Mouse (Mus musculus): Measurements from ENCODE around the gene Mpig6b. TPM values are rescaled to one million over a fixed set of nuclear protein-coding genes. Genes with fewer than 3 reads are reported as not detected.

Gene Mpig6b
- polyA plus RNA-seq, 1 experiment from 2014 or later: 0.15 TPM

Other genes with a start within 250 kb of the Mpig6b start
- 40.6 and 43.2 TPM in 2 replicates for gene Stk19, start 229.2 kb downstream of the Mpig6b start, polyA plus RNA-seq (2015; fragmentation: Nextera tagmentation; extraction: Ambion mirVana)
- 73.1 and 73.2 TPM in 2 replicates for gene Dxo, start 229.2 kb downstream of the Mpig6b start, polyA plus RNA-seq (2015; fragmentation: Nextera tagmentation; extraction: Ambion mirVana)
- gene Skiv2l, start 216.0 kb downstream of the Mpig6b start, polyA plus RNA-seq (2015; fragmentation: Nextera tagmentation; extraction: Ambion mirVana): 62.1 and 62.4 TPM in 2 replicates
- gene Nelfe, start 215.8 kb downstream of the Mpig6b start, polyA plus RNA-seq (2015; fragmentation: Nextera tagmentation; extraction: Ambion mirVana): 79.8 and 86.5 TPM in 2 replicates
- 0.51 and 1.4 TPM in 2 replicates for gene Cfb, start 203.7 kb downstream of the Mpig6b start, polyA plus RNA-seq (2015; fragmentation: Nextera tagmentation; extraction: Ambion mirVana)
- 12.4 and 13.1 TPM in 2 replicates for gene Zbtb12, start 186.7 kb downstream of the Mpig6b start, polyA plus RNA-seq (2015; fragmentation: Nextera tagmentation; extraction: Ambion mirVana)
- 0.16 TPM in 1 of 2 replicates, not detected in the other for gene Gm20547, start 184.1 kb downstream of the Mpig6b start, polyA plus RNA-seq (2015; fragmentation: Nextera tagmentation; extraction: Ambion mirVana)
- 1.6 and 2.4 TPM in 2 replicates for gene C2, start 167.9 kb downstream of the Mpig6b start, polyA plus RNA-seq (2015; fragmentation: Nextera tagmentation; extraction: Ambion mirVana)
- 99.8 and 102 TPM in 2 replicates for gene Ehmt2, start 167.7 kb downstream of the Mpig6b start, polyA plus RNA-seq (2015; fragmentation: Nextera tagmentation; extraction: Ambion mirVana)
- gene Slc44a4, start 151.7 kb downstream of the Mpig6b start, polyA plus RNA-seq (2015; fragmentation: Nextera tagmentation; extraction: Ambion mirVana): 0.09 TPM in 1 of 2 replicates, not detected in the other
- 38.6 and 42.3 TPM in 2 replicates for gene Neu1, start 134.9 kb downstream of the Mpig6b start, polyA plus RNA-seq (2015; fragmentation: Nextera tagmentation; extraction: Ambion mirVana)
- gene Hspa1b, start 106.9 kb downstream of the Mpig6b start, polyA plus RNA-seq (2015; fragmentation: Nextera tagmentation; extraction: Ambion mirVana): 0.24 TPM in 1 of 2 replicates, not detected in the other
- not detected in 2 replicates for gene Gm20481, start 96.3 kb downstream of the Mpig6b start, polyA plus RNA-seq (2015; fragmentation: Nextera tagmentation; extraction: Ambion mirVana)
- gene Hspa1a, start 94.0 kb downstream of the Mpig6b start, polyA plus RNA-seq (2015; fragmentation: Nextera tagmentation; extraction: Ambion mirVana): 13.4 and 19.3 TPM in 2 replicates
- 2.0 and 2.4 TPM in 2 replicates for gene Hspa1l, start 93.5 kb downstream of the Mpig6b start, polyA plus RNA-seq (2015; fragmentation: Nextera tagmentation; extraction: Ambion mirVana)
- 97.2 and 107 TPM in 2 replicates for gene Lsm2, start 84.3 kb downstream of the Mpig6b start, polyA plus RNA-seq (2015; fragmentation: Nextera tagmentation; extraction: Ambion mirVana)
- 54.8 and 56.5 TPM in 2 replicates for gene Vars, start 65.2 kb downstream of the Mpig6b start, polyA plus RNA-seq (2015; fragmentation: Nextera tagmentation; extraction: Ambion mirVana)
- gene Vwa7, start 49.6 kb downstream of the Mpig6b start, polyA plus RNA-seq (2015; fragmentation: Nextera tagmentation; extraction: Ambion mirVana): 0.16 and 0.26 TPM in 2 replicates
- 0.71 and 1.1 TPM in 2 replicates for gene Sapcd1, start 38.2 kb downstream of the Mpig6b start, polyA plus RNA-seq (2015; fragmentation: Nextera tagmentation; extraction: Ambion mirVana)
- gene Msh5, start 19.4 kb downstream of the Mpig6b start, polyA plus RNA-seq (2015; fragmentation: Nextera tagmentation; extraction: Ambion mirVana): 1.9 and 2.4 TPM in 2 replicates
- 51.2 and 54.7 TPM in 2 replicates for gene Clic1, start 16.2 kb downstream of the Mpig6b start, polyA plus RNA-seq (2015; fragmentation: Nextera tagmentation; extraction: Ambion mirVana)
- 312 and 341 TPM in 2 replicates for gene Ddah2, start 7.1 kb downstream of the Mpig6b start, polyA plus RNA-seq (2015; fragmentation: Nextera tagmentation; extraction: Ambion mirVana)
- 0.30 TPM in 1 of 2 replicates, not detected in the other for gene Ly6g6c, start 796 bp downstream of the Mpig6b start, polyA plus RNA-seq (2015; fragmentation: Nextera tagmentation; extraction: Ambion mirVana)
- 0.26 and 0.31 TPM in 2 replicates for gene Ly6g6e, start 10.7 kb upstream of the Mpig6b start, polyA plus RNA-seq (2015; fragmentation: Nextera tagmentation; extraction: Ambion mirVana)
- 0.57 and 1.5 TPM in 2 replicates for gene Ly6g6d, start 11.9 kb upstream of the Mpig6b start, polyA plus RNA-seq (2015; fragmentation: Nextera tagmentation; extraction: Ambion mirVana)
- not detected in 2 replicates for gene Ly6g6f, start 19.4 kb upstream of the Mpig6b start, polyA plus RNA-seq (2015; fragmentation: Nextera tagmentation; extraction: Ambion mirVana)
- gene Abhd16a, start 23.1 kb upstream of the Mpig6b start, polyA plus RNA-seq (2015; fragmentation: Nextera tagmentation; extraction: Ambion mirVana): 105 and 107 TPM in 2 replicates
- not detected in 2 replicates for gene Ly6g5c, start 42.1 kb upstream of the Mpig6b start, polyA plus RNA-seq (2015; fragmentation: Nextera tagmentation; extraction: Ambion mirVana)
- gene Ly6g5b, start 49.2 kb upstream of the Mpig6b start, polyA plus RNA-seq (2015; fragmentation: Nextera tagmentation; extraction: Ambion mirVana): 1.5 TPM in 2 replicates
- 24.3 and 26.4 TPM in 2 replicates for gene Gpank1, start 55.3 kb upstream of the Mpig6b start, polyA plus RNA-seq (2015; fragmentation: Nextera tagmentation; extraction: Ambion mirVana)
- gene Csnk2b, start 55.9 kb upstream of the Mpig6b start, polyA plus RNA-seq (2015; fragmentation: Nextera tagmentation; extraction: Ambion mirVana): 315 and 331 TPM in 2 replicates
- gene D17H6S53E, start 60.2 kb upstream of the Mpig6b start, polyA plus RNA-seq (2015; fragmentation: Nextera tagmentation; extraction: Ambion mirVana): 7.8 and 8.7 TPM in 2 replicates
- gene Apom, start 65.9 kb upstream of the Mpig6b start, polyA plus RNA-seq (2015; fragmentation: Nextera tagmentation; extraction: Ambion mirVana): 0.24 and 0.29 TPM in 2 replicates
- 70.5 and 75.7 TPM in 2 replicates for gene Bag6, start 69.0 kb upstream of the Mpig6b start, polyA plus RNA-seq (2015; fragmentation: Nextera tagmentation; extraction: Ambion mirVana)
- 148 and 167 TPM in 2 replicates for gene Prrc2a, start 98.7 kb upstream of the Mpig6b start, polyA plus RNA-seq (2015; fragmentation: Nextera tagmentation; extraction: Ambion mirVana)
- 6.2 and 6.9 TPM in 2 replicates for gene Aif1, start 109.9 kb upstream of the Mpig6b start, polyA plus RNA-seq (2015; fragmentation: Nextera tagmentation; extraction: Ambion mirVana)
- gene Lst1, start 122.3 kb upstream of the Mpig6b start, polyA plus RNA-seq (2015; fragmentation: Nextera tagmentation; extraction: Ambion mirVana): 4.7 and 5.9 TPM in 2 replicates
- gene Ltb, start 128.3 kb upstream of the Mpig6b start, polyA plus RNA-seq (2015; fragmentation: Nextera tagmentation; extraction: Ambion mirVana): 0.48 and 0.62 TPM in 2 replicates
- not detected in 2 replicates for gene Tnf, start 135.8 kb upstream of the Mpig6b start, polyA plus RNA-seq (2015; fragmentation: Nextera tagmentation; extraction: Ambion mirVana)
- 0.45 and 1.1 TPM in 2 replicates for gene Lta, start 139.2 kb upstream of the Mpig6b start, polyA plus RNA-seq (2015; fragmentation: Nextera tagmentation; extraction: Ambion mirVana)
- gene Gm16181, start 154.7 kb upstream of the Mpig6b start, polyA plus RNA-seq (2015; fragmentation: Nextera tagmentation; extraction: Ambion mirVana): 0.38 and 0.57 TPM in 2 replicates
- 111 and 139 TPM in 2 replicates for gene Atp6v1g2, start 167.5 kb upstream of the Mpig6b start, polyA plus RNA-seq (2015; fragmentation: Nextera tagmentation; extraction: Ambion mirVana)
- gene Nfkbil1, start 169.6 kb upstream of the Mpig6b start, polyA plus RNA-seq (2015; fragmentation: Nextera tagmentation; extraction: Ambion mirVana): 9.2 and 9.4 TPM in 2 replicates
- 339 and 357 TPM in 2 replicates for gene Ddx39b, start 175.6 kb upstream of the Mpig6b start, polyA plus RNA-seq (2015; fragmentation: Nextera tagmentation; extraction: Ambion mirVana)
- 82.5 and 109 TPM in 2 replicates for gene H2-D1, start 196.5 kb upstream of the Mpig6b start, polyA plus RNA-seq (2015; fragmentation: Nextera tagmentation; extraction: Ambion mirVana)